Mouse (Mus musculus) limb, embryonic 14.5 days (tissue): ENCODE data around the gene Fhit. TPM values are rescaled to one million over a fixed set of nuclear protein-coding genes. Genes with fewer than 3 reads are reported as not detected.

ENCODE experiments used
- ATAC-seq: fragments of 200-750 bp; cut with Nextera tagmentation; 2 replicates; pipeline ENCODE4 v1.8.0; 2017; ENCODE audit warnings: low read depth, moderate number of reproducible peaks, moderate TSS enrichment; ENCODE audit not compliant: low FRiP score
- DNase-seq: peaks from one replicate; pipeline ENCODE4 v3.0.0-alpha.2; 2015; ENCODE audit warnings: low spot score
- H3K27ac ChIP-seq: fragments of 300-500 bp; sonication (generic); replicated peaks from 2 replicates; pipeline ENCODE4 v1.5.1; 2014; ENCODE audit warnings: low read depth, mild to moderate bottlenecking, low read length, moderate library complexity, mixed read lengths
- H3K27me3 ChIP-seq: fragments of 300-500 bp; sonication (generic); 2 replicates; pipeline ENCODE4 v1.6.1; 2014; ENCODE audit warnings: low read length, mixed read lengths; ENCODE audit not compliant: control insufficient read depth, insufficient read depth
- H3K36me3 ChIP-seq: fragments of 300-500 bp; sonication (generic); 2 replicates; pipeline ENCODE4 v1.6.1; 2014; ENCODE audit warnings: mild to moderate bottlenecking, low read length, moderate library complexity, mixed read lengths; ENCODE audit not compliant: control insufficient read depth, insufficient read depth
- H3K4me1 ChIP-seq: fragments of 300-500 bp; sonication (generic); 2 replicates; pipeline ENCODE4 v1.6.1; 2014; ENCODE audit warnings: antibody characterized with exemption, low read length, mixed read lengths; ENCODE audit not compliant: control insufficient read depth, insufficient read depth
- H3K4me2 ChIP-seq: fragments of 300-500 bp; sonication (generic); replicated peaks from 2 replicates; pipeline ENCODE4 v1.6.1; 2014; ENCODE audit warnings: low read depth, mild to moderate bottlenecking, low read length, moderate library complexity; ENCODE audit not compliant: severe bottlenecking
- H3K4me3 ChIP-seq: fragments of 300-500 bp; sonication (generic); replicated peaks from 2 replicates; pipeline ENCODE4 v1.5.1; 2014; ENCODE audit warnings: low read length
- H3K9ac ChIP-seq: fragments of 300-500 bp; sonication (generic); 2 replicates; pipeline ENCODE4 v1.6.1; 2014; ENCODE audit warnings: mild to moderate bottlenecking, low read depth, low read length, moderate library complexity; ENCODE audit not compliant: severe bottlenecking
- H3K9me3 ChIP-seq: fragments of 300-500 bp; sonication (generic); 2 replicates; pipeline ENCODE4 v1.6.1; 2016; ENCODE audit warnings: low read length; ENCODE audit not compliant: control insufficient read depth
- POLR2A ChIP-seq: fragments of 200-500 bp; IDR thresholded peaks from 2 replicates; pipeline ENCODE4 v1.8.0; 2012; ENCODE audit warnings: inconsistent platforms, mild to moderate bottlenecking, moderate library complexity, borderline replicate concordance; ENCODE audit not compliant: insufficient read depth, insufficient read length; ENCODE audit errors: extremely low read depth
- WGBS: fragments of 180-500 bp; shearing (Covaris S2); extraction: QIAGEN DNeasy Blood & Tissue Kit; methylation state at CpG from one replicate; pipeline ENCODE4 v1.1.7; 2014; 5-methylcytosine and 5-hydroxymethylcytosine counted together
- polyA plus RNA-seq, 2 experiments: library from polyadenylated mRNA; depleted of rRNA in 1 of 2; stranded (reverse) in 1 of 2; unstranded in 1 of 2; fragments of >200 nt; fragmentation: Nextera tagmentation in 1 of 2; extraction: Ambion mirVana in 1 of 2; gene quantifications; 2 replicates each; pipeline versions ENCODE4 v1.2.1 to v1.2.3; 2012 to 2014

The Fhit gene
- polyA plus RNA-seq, 2 experiments: 3.5 to 7.6 TPM

DNA sequence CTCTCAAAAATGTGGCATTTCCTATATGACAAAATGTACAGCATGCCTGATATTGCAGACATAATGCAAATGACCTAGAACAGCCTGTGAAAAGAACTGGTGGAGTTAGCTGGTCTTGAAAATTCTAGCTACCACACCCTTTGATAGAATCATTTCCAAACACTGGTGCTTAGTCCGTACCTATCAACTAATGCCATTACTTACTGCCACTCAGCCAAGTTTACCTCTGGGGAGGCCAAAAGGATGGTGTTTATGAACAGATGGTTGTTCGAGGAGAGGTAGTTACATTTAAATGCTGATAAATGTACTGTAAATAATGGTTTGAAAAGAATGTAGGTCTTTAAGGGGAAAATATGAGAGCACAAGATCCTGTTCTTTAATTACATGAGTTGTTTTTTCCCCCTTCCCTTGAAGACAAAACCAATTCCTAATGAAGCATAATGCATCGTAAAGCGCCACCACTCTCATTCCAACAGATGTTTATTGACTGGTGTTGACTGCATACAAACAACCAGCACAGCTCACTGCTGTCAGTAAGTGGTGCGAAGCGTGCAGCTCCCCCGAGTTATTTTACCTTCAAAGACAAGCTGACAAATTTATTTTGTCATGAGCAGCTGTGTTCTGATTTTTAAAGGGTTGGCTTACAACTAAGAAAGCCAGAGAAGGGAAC lies 1350.5 kb downstream of the Fhit start:
- Histone ChIP-seq H3K9ac (no peak overlapping the region), H3K27ac (no peak overlapping the region), H3K36me3 (no peaks in the 10 kb centered on the region), H3K4me2 (no peak overlapping the region), H3K9me3 (no peaks in the 10 kb centered on the region), H3K4me3 (no peak overlapping the region), H3K4me1 (peaks cover 6% of the 10 kb centered on the region; the same call in 1 of the 2 replicates), H3K27me3 (no peaks in the 10 kb centered on the region)
- TF ChIP-seq POLR2A: no peak
- no peak for ATAC-seq
- 15% methylated on average over 7 of the region's 7 CpGs for WGBS
- no peak for DNase-seq

DNA sequence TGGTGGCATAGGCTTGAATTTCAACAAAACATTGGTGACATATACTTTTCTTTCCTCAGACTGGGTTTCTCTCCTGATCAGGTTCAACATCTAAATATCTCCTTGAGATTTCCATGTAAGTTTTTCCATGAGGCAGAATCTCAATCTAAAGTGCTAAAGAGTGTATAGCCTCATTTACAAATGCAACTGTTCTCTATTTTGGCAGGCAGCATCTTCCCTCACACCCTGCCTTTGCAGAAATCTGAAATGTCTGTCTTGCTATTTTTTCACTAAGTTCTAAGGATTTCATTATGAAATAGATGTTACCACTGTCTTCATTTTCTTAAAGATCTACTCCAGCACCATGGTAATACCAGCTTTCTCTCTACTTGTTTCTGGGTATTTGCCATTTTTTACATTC lies 1368.4 kb downstream of the Fhit start:
- TF ChIP-seq POLR2A: no peak
- H3K27me3 ChIP-seq: no peaks in the 10 kb centered on the region
- H3K4me2 ChIP-seq: no peak overlapping the region
- ATAC-seq (no peak), DNase-seq (no peak)
- no peak overlapping the region for H3K4me3 ChIP-seq
- H3K4me1 ChIP-seq: no peaks in the 10 kb centered on the region
- no peaks in the 10 kb centered on the region for H3K9me3 ChIP-seq
- no peak overlapping the region for H3K9ac ChIP-seq
- H3K36me3 ChIP-seq: no peaks in the 10 kb centered on the region
- no peak overlapping the region for H3K27ac ChIP-seq

GRCm38 (mm10) chr14:9788402-9788950 lies 1373.4 kb downstream of the Fhit start:
- no peak for DNase-seq
- H3K36me3 ChIP-seq: no peaks in the 10 kb centered on the region
- WGBS: 46% methylated on average over 3 of the region's 3 CpGs
- H3K9ac ChIP-seq: no peak overlapping the region
- no peak overlapping the region for H3K4me3 ChIP-seq
- TF ChIP-seq POLR2A: no peak
- no peaks in the 10 kb centered on the region for H3K9me3 ChIP-seq
- ATAC-seq: no peak
- H3K27me3 ChIP-seq: no peaks in the 10 kb centered on the region
- no peak overlapping the region for H3K4me2 ChIP-seq
- H3K4me1 ChIP-seq: no peaks in the 10 kb centered on the region
- H3K27ac ChIP-seq: no peak overlapping the region

DNA sequence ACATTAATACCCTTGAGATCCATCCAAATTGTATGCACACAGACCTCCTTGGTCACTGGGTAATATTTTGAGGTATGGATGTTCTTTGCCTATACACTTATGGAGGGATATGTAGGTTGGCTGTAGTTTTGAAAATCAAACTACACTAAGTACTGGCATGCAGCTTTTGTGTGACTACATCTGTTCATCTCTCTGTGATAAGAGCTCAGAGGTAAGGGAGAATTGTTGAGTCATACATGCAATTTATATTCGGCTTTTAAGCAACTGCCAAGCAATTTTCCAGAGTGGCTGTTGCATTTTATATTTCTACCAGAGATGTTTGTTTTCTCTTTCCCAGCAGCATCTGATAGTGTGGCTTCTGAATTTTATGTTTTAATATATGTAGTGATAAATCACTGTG lies 1374.4 kb downstream of the Fhit start:
- Histone ChIP-seq H3K4me1 (no peaks in the 10 kb centered on the region), H3K9me3 (no peaks in the 10 kb centered on the region), H3K27ac (no peak overlapping the region), H3K9ac (no peak overlapping the region), H3K36me3 (no peaks in the 10 kb centered on the region), H3K27me3 (no peaks in the 10 kb centered on the region), H3K4me2 (no peak overlapping the region), H3K4me3 (no peak overlapping the region)
- DNase-seq (no peak), ATAC-seq (no peak)
- WGBS: 94% methylated on average over 1 of the region's 1 CpGs
- no peak for TF ChIP-seq POLR2A

DNA sequence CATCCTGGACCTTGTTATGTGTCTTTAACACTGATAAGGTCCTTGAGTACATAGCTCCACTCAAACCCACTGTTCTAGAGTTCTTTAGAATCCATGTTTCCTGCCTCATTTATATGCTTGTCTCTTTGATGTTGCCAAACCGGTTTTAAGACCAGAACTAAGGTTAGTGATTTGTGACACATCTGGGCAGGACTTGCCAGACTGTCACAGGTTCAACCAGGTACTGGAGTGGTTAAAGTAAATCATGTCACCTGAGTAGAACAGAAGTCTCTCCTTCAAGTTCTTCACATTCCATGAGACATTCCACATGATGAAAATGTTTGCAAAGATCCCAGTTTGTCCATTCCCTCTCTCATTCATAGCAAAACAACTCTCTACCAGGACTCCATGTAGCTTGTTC lies 1376.0 kb downstream of the Fhit start:
- no peaks in the 10 kb centered on the region for H3K36me3 ChIP-seq
- no peak for TF ChIP-seq POLR2A
- DNase-seq (no peak), ATAC-seq (no peak)
- no peak overlapping the region for H3K4me3 ChIP-seq
- H3K27ac ChIP-seq: no peak overlapping the region
- no peaks in the 10 kb centered on the region for H3K27me3 ChIP-seq
- H3K4me1 ChIP-seq: no peaks in the 10 kb centered on the region
- no peak overlapping the region for H3K9ac ChIP-seq
- 25% methylated on average over 1 of the region's 1 CpGs for WGBS
- H3K4me2 ChIP-seq: no peak overlapping the region
- H3K9me3 ChIP-seq: no peaks in the 10 kb centered on the region
